Mouse (Mus musculus) cerebellum, adult 2 months (tissue): ENCODE measurements around the gene Acot11. TPM values are rescaled to one million over a fixed set of nuclear protein-coding genes. Genes with fewer than 3 reads are reported as not detected.

ENCODE experiments used
- DNase-seq, 2 experiments: peaks; one replicate each; pipeline ENCODE4 v3.0.0; 2021
- H3K27ac ChIP-seq: fragments of 200-500 bp; 2 replicates; pipeline ENCODE4 v1.5.1; 2012; ENCODE audit warnings: low read length, control low read depth, inconsistent platforms; ENCODE audit not compliant: insufficient read depth
- H3K27me3 ChIP-seq: fragments of 200-500 bp; 2 replicates; pipeline ENCODE4 v1.6.1; 2012; ENCODE audit warnings: inconsistent platforms, mild to moderate bottlenecking, low read length, moderate library complexity; ENCODE audit not compliant: control insufficient read depth, insufficient read depth
- H3K4me1 ChIP-seq: fragments of 200-500 bp; 2 replicates; pipeline ENCODE4 v1.6.1; 2011; ENCODE audit warnings: low read length; ENCODE audit not compliant: control insufficient read depth, insufficient read depth
- H3K4me3 ChIP-seq: fragments of 200-500 bp; replicated peaks from 2 replicates; pipeline ENCODE3; 2011; ENCODE audit warnings: mild to moderate bottlenecking, low read depth, low read length, control low read depth; ENCODE audit not compliant: insufficient read depth
- CTCF ChIP-seq: fragments of 200-500 bp; IDR thresholded peaks from 2 replicates; pipeline ENCODE4 v1.5.1; 2011; ENCODE audit warnings: low read depth, mild to moderate bottlenecking, control low read depth, low read length, moderate library complexity, borderline replicate concordance; ENCODE audit not compliant: insufficient read depth
- POLR2A ChIP-seq: fragments of 200-500 bp; IDR thresholded peaks from 2 replicates; pipeline ENCODE4 v1.6.1; 2011; ENCODE audit warnings: low read length, control low read depth, borderline replicate concordance; ENCODE audit not compliant: insufficient read depth
- WGBS: fragments of 180-500 bp; shearing (Covaris S2); methylation state at CpG from one replicate; pipeline ENCODE4 v1.1.7; 2018; 5-methylcytosine and 5-hydroxymethylcytosine counted together
- polyA plus RNA-seq: library from polyadenylated mRNA; depleted of rRNA; stranded (reverse); fragments of >200 nt; gene quantifications from 2 replicates; pipeline ENCODE4 v1.2.3, GENCODE M21; 2012; rRNA removed

Acot11 gene
- 32.5 and 32.7 TPM in 2 replicates for polyA plus RNA-seq

DNA sequence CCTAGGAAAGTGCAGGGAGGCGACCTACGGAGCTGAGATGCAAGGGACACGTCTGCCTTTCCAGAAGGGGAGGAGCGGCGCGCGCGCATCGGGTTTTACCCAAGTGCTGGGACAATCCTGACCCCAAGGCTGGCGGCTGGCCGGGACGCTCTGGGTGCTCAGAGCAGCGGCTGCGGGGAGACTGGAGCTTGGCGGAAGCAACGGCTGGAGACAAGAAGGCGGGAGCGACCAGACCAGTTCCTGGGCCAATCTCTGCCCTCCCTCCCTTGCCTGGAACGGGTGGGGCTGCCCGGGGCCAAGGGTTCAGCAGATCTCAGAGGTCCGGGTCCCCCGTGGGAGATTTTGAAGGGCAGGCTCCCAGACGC, at the start of gene Acot11:
Gene Acot11 (minus strand): TSS at position 89 of the 365 bp plus-strand sequence.
- TF ChIP-seq POLR2A = no peak
- WGBS = 5% methylated on average over 23 of the region's 23 CpGs
- Histone ChIP-seq H3K27me3 (no peaks in the 10 kb centered on the region), H3K27ac (no peak within 1 kb of the TSS), H3K4me3 (no peak within 1 kb of the TSS), H3K4me1 (no peaks in the 10 kb centered on the region; the same call in 1 of the 2 replicates)
- DNase-seq = no peak

DNA sequence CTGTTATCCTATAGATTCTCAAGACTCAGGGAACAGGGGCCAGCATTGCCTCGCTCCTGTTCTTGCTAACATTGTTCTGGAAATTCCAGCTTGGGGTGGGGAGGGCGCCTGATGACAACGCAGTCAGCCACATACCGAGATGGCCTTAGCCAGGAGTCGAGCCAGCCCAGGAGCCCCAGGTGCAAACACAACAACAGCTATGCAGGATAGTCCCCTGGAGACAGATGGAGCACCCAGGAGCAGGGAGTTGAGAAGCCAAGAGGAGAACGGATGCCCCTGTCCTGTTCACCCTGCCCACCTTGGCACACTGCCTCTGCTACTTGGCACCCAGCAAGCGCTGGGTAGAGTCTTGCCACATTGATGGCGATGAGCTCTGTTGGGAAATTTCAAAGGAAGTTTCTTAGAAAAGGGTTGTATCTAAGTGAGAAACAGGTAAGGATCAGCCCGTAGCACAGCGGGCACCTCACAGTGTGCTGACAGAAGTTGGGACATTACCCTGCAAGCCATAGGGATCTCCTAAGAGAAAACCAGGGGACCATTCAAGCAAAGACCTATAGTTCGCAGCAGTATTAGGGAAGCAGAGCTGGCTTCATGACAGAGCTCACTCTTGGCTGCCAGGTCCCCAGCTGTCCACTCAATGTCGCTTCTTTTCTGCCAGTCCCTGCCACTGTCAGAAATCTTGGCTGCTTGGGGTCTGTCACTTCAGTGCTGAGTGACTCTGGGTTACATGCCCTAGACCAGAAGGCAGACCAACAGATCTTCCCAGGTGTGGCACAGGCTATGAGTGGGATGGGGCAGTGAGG, 43.7 kb upstream of the Acot11 start:
- Histone ChIP-seq H3K4me3 (no peak overlapping the region), H3K4me1 (peaks cover 9% of the 10 kb centered on the region), H3K27me3 (no peaks in the 10 kb centered on the region), H3K27ac (no peak overlapping the region)
- 15% methylated on average over 12 of the region's 12 CpGs for WGBS
- TF ChIP-seq POLR2A (no peak), CTCF (no peak)
- peak; percentile 55 to 60 for DNase-seq

- H3K27me3 ChIP-seq = no peaks in the 10 kb centered on the region
- TF ChIP-seq CTCF = no peak
- TF ChIP-seq POLR2A = no peak
- no peak overlapping the region for H3K27ac ChIP-seq
- WGBS = 48% methylated on average over 9 of the region's 9 CpGs
- peak in 1 of 2 experiments; percentile 26 for DNase-seq
- H3K4me3 ChIP-seq = no peak overlapping the region
- peaks cover 9% of the 10 kb centered on the region for H3K4me1 ChIP-seq
Observed at GRCm38 (mm10) chr4:106847591-106848289, 42.9 kb upstream of the Acot11 start.

GRCm38 (mm10) chr4:106842561-106842960, 37.8 kb upstream of the Acot11 start:
- TF ChIP-seq CTCF = no peak
- TF ChIP-seq POLR2A = no peak
- no peak overlapping the region for H3K27ac ChIP-seq
- 75% methylated on average over 8 of the region's 8 CpGs for WGBS
- DNase-seq = no peak
- no peaks in the 10 kb centered on the region for H3K27me3 ChIP-seq
- H3K4me1 ChIP-seq = no peaks in the 10 kb centered on the region
- H3K4me3 ChIP-seq = no peak overlapping the region

DNA sequence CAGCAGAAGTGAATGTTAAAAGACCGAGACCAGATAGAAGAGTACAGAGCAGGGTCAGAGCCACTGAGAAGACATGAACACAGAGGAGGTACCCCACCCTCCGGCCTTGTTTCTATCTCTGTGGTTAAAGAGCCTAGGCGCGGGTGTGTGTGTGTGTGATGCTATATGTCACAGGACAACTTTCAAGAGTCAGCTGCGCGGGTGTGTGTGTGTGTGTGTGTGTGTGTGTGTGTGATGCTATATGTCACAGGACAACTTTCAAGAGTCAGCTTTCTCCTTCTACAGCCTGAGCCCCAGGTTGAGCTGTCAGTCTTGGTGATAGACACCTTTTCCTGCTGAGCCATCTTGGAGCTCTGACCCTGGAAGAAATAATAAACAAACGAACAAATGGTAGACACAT, 37.1 kb upstream of the Acot11 start:
- Histone ChIP-seq H3K4me1 (no peaks in the 10 kb centered on the region), H3K4me3 (no peak overlapping the region), H3K27ac (no peak overlapping the region), H3K27me3 (no peaks in the 10 kb centered on the region)
- 76% methylated on average over 7 of the region's 7 CpGs for WGBS
- TF ChIP-seq CTCF (no peak), POLR2A (no peak)
- DNase-seq = no peak

DNA sequence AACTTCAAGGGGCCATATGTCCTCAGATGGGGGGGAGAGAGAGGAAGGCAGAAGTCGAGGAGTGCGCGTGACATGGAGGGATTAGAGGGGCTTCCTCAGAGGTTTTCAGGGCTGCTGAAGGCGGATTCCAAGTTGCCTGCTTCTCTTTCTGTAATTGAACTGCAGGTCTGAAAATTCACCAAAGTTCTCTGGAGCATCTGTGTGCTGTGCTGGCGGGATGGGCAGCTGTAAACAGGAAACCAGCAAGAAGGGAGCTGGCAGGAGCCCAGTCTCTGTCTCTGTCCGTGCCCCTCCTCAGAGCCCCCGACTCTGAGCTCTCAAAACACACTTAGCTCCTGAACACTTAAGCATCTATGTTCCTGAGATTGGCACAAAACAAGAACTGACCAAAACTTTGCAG, 36.5 kb upstream of the Acot11 start:
- TF ChIP-seq CTCF = no peak
- TF ChIP-seq POLR2A = no peak
- H3K27ac ChIP-seq = no peak overlapping the region
- H3K4me1 ChIP-seq = no peaks in the 10 kb centered on the region

GRCm38 (mm10) chr4:106840651-106841145, 35.9 kb upstream of the Acot11 start:
- TF ChIP-seq CTCF (no peak), POLR2A (no peak)
- peak overlapping the region; percentile 97 for H3K27ac ChIP-seq
- H3K27me3 ChIP-seq = no peaks in the 10 kb centered on the region
- H3K4me1 ChIP-seq = no peaks in the 10 kb centered on the region
- peak overlapping the region; percentile 79 for H3K4me3 ChIP-seq
- no peak for DNase-seq
- 29% methylated on average over 6 of the region's 6 CpGs for WGBS

More for the DNA sequence above, 36.5 kb upstream of the Acot11 start:
- Histone ChIP-seq H3K4me3 (no peak overlapping the region), H3K27me3 (no peaks in the 10 kb centered on the region)
- DNase-seq = peak in 1 of 2 experiments; percentile 16
- WGBS = 44% methylated on average over 7 of the region's 7 CpGs

DNA sequence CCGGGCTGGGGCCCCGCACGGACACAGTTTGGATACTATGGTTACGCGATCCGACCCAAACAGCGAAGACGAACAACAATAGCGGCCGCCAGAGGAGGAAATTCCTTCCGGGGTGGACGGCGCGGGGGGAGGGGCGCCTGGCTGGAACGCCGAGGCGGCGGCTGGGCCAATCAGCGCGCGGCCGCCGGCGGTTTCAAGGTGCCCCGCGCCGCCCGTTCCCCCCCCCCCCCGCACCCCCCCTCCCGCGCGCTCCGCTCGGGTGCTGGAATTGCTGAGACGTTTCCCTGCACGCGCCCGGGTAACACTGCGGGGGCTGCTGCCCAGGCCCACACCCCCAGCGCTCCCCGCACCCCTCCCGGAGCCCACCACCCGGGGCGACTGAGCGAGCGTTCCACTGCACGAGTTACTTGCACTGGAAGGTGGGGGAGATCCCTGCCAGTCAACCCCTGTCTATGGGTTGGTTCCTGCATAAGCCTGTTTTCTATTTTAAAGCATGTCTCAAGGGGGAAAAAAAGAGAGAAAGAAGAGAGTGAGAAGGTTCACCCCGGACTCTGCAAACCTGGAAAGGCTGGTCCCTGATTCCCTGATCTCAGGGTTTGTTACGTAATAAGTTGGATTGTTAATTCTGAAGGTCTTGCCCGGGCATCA, 35.3 kb upstream of the Acot11 start:
- Histone ChIP-seq H3K27ac (peak overlapping the region; percentile 97), H3K4me1 (no peaks in the 10 kb centered on the region), H3K4me3 (peak overlapping the region; percentile 79), H3K27me3 (no peaks in the 10 kb centered on the region)
- DNase-seq = peak; percentile 90 to 91
- TF ChIP-seq POLR2A = peak; percentile 39; the same call in 1 of the 2 replicates
- TF ChIP-seq CTCF = no peak
- WGBS = under 1% methylated on average over 37 of the region's 51 CpGs
